Mouse (Mus musculus) hindbrain, embryonic 13.5 days (tissue): ENCODE results near the gene Zfp148. TPM values are rescaled to one million over a fixed set of nuclear protein-coding genes. Genes with fewer than 3 reads are reported as not detected.
A peak's percentile ranks its signal among the peaks of the same experiment; 100 is the strongest.
"Not testable (repeated sequence)": the region's sequence is repeated elsewhere in the genome, so short reads cannot be mapped to it uniquely, and the experiment has no call there.

Source experiments
- ATAC-seq: fragments of 200-750 bp; cut with Nextera tagmentation; 2 replicates; pipeline ENCODE4 v1.8.0; 2017; ENCODE audit warnings: moderate TSS enrichment; ENCODE audit not compliant: low FRiP score
- H3K27ac ChIP-seq: fragments of 300-500 bp; sonication (generic); 2 replicates; pipeline ENCODE4 v1.5.1; 2015; ENCODE audit warnings: inconsistent platforms, mild to moderate bottlenecking, moderate library complexity
- H3K27me3 ChIP-seq: fragments of 300-500 bp; sonication (generic); 2 replicates; pipeline ENCODE4 v1.6.1; 2015; ENCODE audit warnings: mild to moderate bottlenecking, inconsistent platforms
- H3K36me3 ChIP-seq: fragments of 300-500 bp; sonication (generic); 2 replicates; pipeline ENCODE4 v1.6.1; 2015; ENCODE audit warnings: mild to moderate bottlenecking, inconsistent platforms
- H3K4me1 ChIP-seq: fragments of 300-500 bp; sonication (generic); replicated peaks from 2 replicates; pipeline ENCODE4 v1.6.1; 2015; ENCODE audit warnings: inconsistent platforms
- H3K4me2 ChIP-seq: fragments of 300-500 bp; sonication (generic); 2 replicates; pipeline ENCODE4 v1.6.1; 2015; ENCODE audit warnings: inconsistent platforms, mild to moderate bottlenecking, moderate library complexity
- H3K4me3 ChIP-seq: fragments of 300-500 bp; sonication (generic); 2 replicates; pipeline ENCODE4 v1.5.1; 2015; ENCODE audit warnings: mild to moderate bottlenecking, inconsistent platforms
- H3K9ac ChIP-seq: fragments of 300-500 bp; sonication (generic); 2 replicates; pipeline ENCODE4 v1.6.1; 2015; ENCODE audit warnings: mild to moderate bottlenecking, inconsistent platforms
- H3K9me3 ChIP-seq: fragments of 300-500 bp; sonication (generic); 2 replicates; pipeline ENCODE4 v1.6.1; 2016; ENCODE audit warnings: inconsistent platforms
- WGBS: fragments of 180-500 bp; shearing (Covaris S2); methylation state at CpG from one replicate; pipeline ENCODE4 v1.1.7; 2015; 5-methylcytosine and 5-hydroxymethylcytosine counted together
- polyA plus RNA-seq: library from polyadenylated mRNA; unstranded; fragments of >200 nt; fragmentation: Nextera tagmentation; extraction: Ambion mirVana; gene quantifications from 2 replicates; pipeline ENCODE4 v1.2.1, GENCODE M21; 2015

The Zfp148 gene
- polyA plus RNA-seq, 1 experiment from 2014 or later: 52.3 TPM

- Histone ChIP-seq H3K4me3 (no peak overlapping the region), H3K4me1 (peaks cover 11% of the 10 kb centered on the region), H3K27ac (no peak overlapping the region), H3K9ac (no peak overlapping the region), H3K4me2 (no peak overlapping the region), H3K9me3 (no peaks in the 10 kb centered on the region), H3K36me3 (peaks cover 15% of the 10 kb centered on the region), H3K27me3 (no peaks in the 10 kb centered on the region)
- no peak for ATAC-seq
Observed at GRCm38 (mm10) chr16:33469973-33470372, 89.3 kb downstream of the Zfp148 start.

GRCm38 (mm10) chr16:33474381-33474780, 93.7 kb downstream of the Zfp148 start:
- 86% methylated on average over 6 of the region's 6 CpGs for WGBS
- Histone ChIP-seq H3K9me3 (no peaks in the 10 kb centered on the region), H3K27me3 (no peaks in the 10 kb centered on the region)

GRCm38 (mm10) chr16:33479926-33480325, 99.3 kb downstream of the Zfp148 start:
- Histone ChIP-seq H3K4me2 (no peak overlapping the region), H3K9ac (no peak overlapping the region), H3K9me3 (no peaks in the 10 kb centered on the region), H3K27ac (no peak overlapping the region), H3K4me3 (no peak overlapping the region), H3K4me1 (no peaks in the 10 kb centered on the region), H3K27me3 (no peaks in the 10 kb centered on the region), H3K36me3 (peaks cover 47% of the 10 kb centered on the region)
- ATAC-seq: no peak

More at GRCm38 (mm10) chr16:33474381-33474780, 93.7 kb downstream of the Zfp148 start:
- no peak overlapping the region for H3K9ac ChIP-seq
- no peaks in the 10 kb centered on the region for H3K4me1 ChIP-seq
- peaks cover 39% of the 10 kb centered on the region for H3K36me3 ChIP-seq
- H3K4me2 ChIP-seq: no peak overlapping the region
- no peak overlapping the region for H3K27ac ChIP-seq
- no peak for ATAC-seq
- no peak overlapping the region for H3K4me3 ChIP-seq

- 93% methylated on average over 2 of the region's 2 CpGs for WGBS
- Histone ChIP-seq H3K36me3 (peaks cover 38% of the 10 kb centered on the region), H3K9ac (no peak overlapping the region), H3K4me2 (no peak overlapping the region), H3K27ac (no peak overlapping the region), H3K27me3 (no peaks in the 10 kb centered on the region), H3K4me1 (no peaks in the 10 kb centered on the region), H3K9me3 (no peaks in the 10 kb centered on the region), H3K4me3 (no peak overlapping the region)
- no peak for ATAC-seq
Observed at GRCm38 (mm10) chr16:33481148-33481547, 100.5 kb downstream of the Zfp148 start.

- no peak overlapping the region for H3K4me3 ChIP-seq
Observed at GRCm38 (mm10) chr16:33482309-33482708, 101.7 kb downstream of the Zfp148 start.

GRCm38 (mm10) chr16:33487709-33488108, 107.1 kb downstream of the Zfp148 start:
- H3K4me1 ChIP-seq: peaks cover 4% of the 10 kb centered on the region; the same call in 1 of the 2 replicates
- no peak overlapping the region for H3K27ac ChIP-seq
- no peaks in the 10 kb centered on the region for H3K9me3 ChIP-seq
- WGBS: 81% methylated on average over 4 of the region's 4 CpGs
- no peak overlapping the region for H3K4me2 ChIP-seq
- H3K9ac ChIP-seq: no peak overlapping the region
- H3K36me3 ChIP-seq: peaks cover 15% of the 10 kb centered on the region
- no peak for ATAC-seq
- no peak overlapping the region for H3K4me3 ChIP-seq
- H3K27me3 ChIP-seq: no peaks in the 10 kb centered on the region

More at GRCm38 (mm10) chr16:33482309-33482708, 101.7 kb downstream of the Zfp148 start:
- Histone ChIP-seq H3K27ac (no peak overlapping the region), H3K27me3 (no peaks in the 10 kb centered on the region), H3K4me2 (no peak overlapping the region), H3K36me3 (peaks cover 26% of the 10 kb centered on the region), H3K9ac (no peak overlapping the region), H3K9me3 (no peaks in the 10 kb centered on the region), H3K4me1 (no peaks in the 10 kb centered on the region)
- ATAC-seq: no peak
- 93% methylated on average over 3 of the region's 3 CpGs for WGBS

GRCm38 (mm10) chr16:33494374-33494773, 113.7 kb downstream of the Zfp148 start:
- Histone ChIP-seq H3K9me3 (no peaks in the 10 kb centered on the region), H3K9ac (no peak overlapping the region), H3K4me3 (no peak overlapping the region), H3K27ac (no peak overlapping the region), H3K27me3 (no peaks in the 10 kb centered on the region), H3K4me2 (no peak overlapping the region), H3K36me3 (peaks cover 34% of the 10 kb centered on the region), H3K4me1 (no peaks in the 10 kb centered on the region)
- 94% methylated on average over 4 of the region's 4 CpGs for WGBS
- ATAC-seq: no peak

- WGBS: 96% methylated on average over 4 of the region's 4 CpGs
- Histone ChIP-seq H3K4me3 (no peak overlapping the region), H3K36me3 (peaks cover 13% of the 10 kb centered on the region), H3K4me2 (no peak overlapping the region), H3K9ac (no peak overlapping the region), H3K27me3 (no peaks in the 10 kb centered on the region), H3K9me3 (no peaks in the 10 kb centered on the region), H3K4me1 (no peaks in the 10 kb centered on the region), H3K27ac (no peak overlapping the region)
- no peak for ATAC-seq
Observed at GRCm38 (mm10) chr16:33508082-33508481, 127.4 kb downstream of the Zfp148 start.

GRCm38 (mm10) chr16:33509231-33509630, 128.6 kb downstream of the Zfp148 start:
- not testable (repeated sequence) for H3K27ac ChIP-seq, H3K9me3 ChIP-seq, H3K9ac ChIP-seq, H3K4me3 ChIP-seq, ATAC-seq, H3K4me2 ChIP-seq, H3K27me3 ChIP-seq, H3K4me1 ChIP-seq
- peaks cover 12% of the 10 kb centered on the region for H3K36me3 ChIP-seq
- 91% methylated on average over 2 of the region's 2 CpGs for WGBS

GRCm38 (mm10) chr16:33510856-33511255, 130.2 kb downstream of the Zfp148 start:
- H3K27ac ChIP-seq, H3K4me3 ChIP-seq, H3K27me3 ChIP-seq, ATAC-seq, H3K4me1 ChIP-seq, H3K9me3 ChIP-seq, H3K36me3 ChIP-seq, H3K4me2 ChIP-seq, H3K9ac ChIP-seq: not testable (repeated sequence)
- WGBS: 95% methylated on average over 4 of the region's 4 CpGs

- H3K4me1 ChIP-seq: peaks cover 12% of the 10 kb centered on the region
- no peaks in the 10 kb centered on the region for H3K27me3 ChIP-seq
- no peak overlapping the region for H3K4me3 ChIP-seq
- H3K9me3 ChIP-seq: no peaks in the 10 kb centered on the region
- no peaks in the 10 kb centered on the region for H3K36me3 ChIP-seq
- H3K27ac ChIP-seq: no peak overlapping the region
- no peak for ATAC-seq
- H3K9ac ChIP-seq: no peak overlapping the region
- H3K4me2 ChIP-seq: no peak overlapping the region
- 85% methylated on average over 6 of the region's 6 CpGs for WGBS
Observed at GRCm38 (mm10) chr16:33512555-33512954, 131.9 kb downstream of the Zfp148 start.

- no peaks in the 10 kb centered on the region for H3K9me3 ChIP-seq
- H3K4me2 ChIP-seq: peak within 1 kb of the TSS; percentile 80
- no peaks in the 10 kb centered on the region for H3K27me3 ChIP-seq
- WGBS: 5% methylated on average over 27 of the region's 27 CpGs
- peak within 1 kb of the TSS; percentile 36 for H3K4me3 ChIP-seq
- H3K4me1 ChIP-seq: peaks cover 14% of the 10 kb centered on the region
- ATAC-seq: 0 out of 2 replicates have a peak, but pooled peaks have one; percentile 32
- no peak within 1 kb of the TSS for H3K27ac ChIP-seq
- no peaks in the 10 kb centered on the region for H3K36me3 ChIP-seq
- H3K9ac ChIP-seq: peak within 1 kb of the TSS; percentile 67
Observed at GRCm38 (mm10) chr16:33516807-33517565, 136.3 kb downstream of the Zfp148 start, which contains the start of gene Slc12a8. Gene Slc12a8, plus strand, starts transcription at chr16:33517328.

GRCm38 (mm10) chr16:33517627-33518026, 137.0 kb downstream of the Zfp148 start:
- H3K9ac ChIP-seq: peak overlapping the region; percentile 67
- H3K4me1 ChIP-seq: peaks cover 14% of the 10 kb centered on the region
- H3K36me3 ChIP-seq: no peaks in the 10 kb centered on the region
- ATAC-seq: no peak
- H3K4me3 ChIP-seq: peak overlapping the region; percentile 36
- no peak overlapping the region for H3K27ac ChIP-seq
- H3K27me3 ChIP-seq: no peaks in the 10 kb centered on the region
- WGBS: 31% methylated on average over 4 of the region's 4 CpGs
- H3K4me2 ChIP-seq: peak overlapping the region; percentile 80
- no peaks in the 10 kb centered on the region for H3K9me3 ChIP-seq
